Mouse (Mus musculus): ENCODE data around the gene Pde6d.

DNA sequence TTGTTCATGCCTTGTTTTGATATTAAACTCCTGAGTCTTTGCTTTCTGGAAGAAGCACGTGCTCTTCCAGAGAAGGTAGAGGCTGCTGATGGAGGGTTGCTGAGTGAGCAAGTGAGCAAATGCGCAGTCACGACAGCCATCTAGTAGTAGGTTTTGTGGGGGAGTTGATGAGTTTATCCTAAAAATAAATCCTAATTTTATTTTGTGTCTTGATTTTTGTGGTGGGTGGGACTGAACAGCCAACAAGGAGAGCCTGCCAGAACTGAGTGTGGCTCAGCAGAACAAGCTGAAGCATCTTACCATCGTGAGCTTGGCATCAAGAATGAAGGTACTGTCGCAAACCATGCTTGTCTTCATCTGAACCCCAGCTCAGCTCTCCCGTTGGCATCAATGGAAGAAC, 14.1 kb upstream of the Pde6d start:
- TF ChIP-seq CTCF (conservative IDR thresholded peaks at IDR 0.05; ENCODE audit: low read length) (no peak), NANOG (IDR thresholded peaks at IDR 0.05; ENCODE audit: borderline replicate concordance, low read length) (no peak), POU5F1 (IDR thresholded peaks at IDR 0.05; ENCODE audit: borderline replicate concordance, low read length) (no peak)
